Mouse (Mus musculus): ENCODE data around the gene Txnrd3.

Txnrd3 gene

DNA sequence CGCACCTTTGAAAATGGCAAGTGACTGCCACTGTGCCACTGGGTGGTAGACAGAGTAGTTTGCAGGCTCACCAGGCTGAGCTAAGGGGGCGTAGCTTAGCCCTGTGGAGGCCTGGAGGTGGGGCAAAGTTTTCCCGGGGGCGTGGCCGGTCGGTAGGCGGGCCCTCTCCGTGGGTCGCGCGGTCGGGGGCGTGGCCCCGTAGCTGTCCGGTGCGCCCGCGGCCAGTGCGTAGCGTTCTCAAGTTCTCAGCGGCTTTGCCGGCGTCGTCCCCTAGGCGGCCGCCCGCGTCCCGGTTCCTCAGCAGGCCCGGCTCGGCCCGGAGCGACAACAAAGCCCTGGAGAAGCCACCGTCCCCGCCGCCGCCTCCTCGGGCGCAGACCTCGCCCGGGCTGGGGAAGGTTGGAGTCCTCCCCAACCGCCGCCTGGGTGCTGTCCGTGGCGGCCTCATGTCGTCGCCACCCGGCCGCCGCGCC is at the start of gene Txnrd3:
Txnrd3 (plus strand) TSS at position 191 of the 473 bp plus-strand sequence.
- peaks cover 15% of the 10 kb centered on the region for H3K4me1 ChIP-seq (replicated peaks; ENCODE audit: low read depth, low read length)
- H3K27me3 ChIP-seq (ENCODE audit: insufficient read depth, low read length): no peaks in the 10 kb centered on the region
- H3K9me3 ChIP-seq (ENCODE audit: low read length): no peaks in the 10 kb centered on the region
- H3K36me3 ChIP-seq (ENCODE audit: insufficient read depth, low read length): 0 out of 2 replicates have a peak, but pooled peaks cover 4% of the 10 kb centered on the region
- peak within 1 kb of the TSS; percentile 96 for H3K4me3 ChIP-seq (replicated peaks; ENCODE audit: low read length)
- TF ChIP-seq NANOG (IDR thresholded peaks at IDR 0.05; ENCODE audit: borderline replicate concordance, low read length): no peak
- no peak for TF ChIP-seq POU5F1 (IDR thresholded peaks at IDR 0.05; ENCODE audit: borderline replicate concordance, low read length)
- TF ChIP-seq CTCF (conservative IDR thresholded peaks at IDR 0.05; ENCODE audit: low read length): no peak

DNA sequence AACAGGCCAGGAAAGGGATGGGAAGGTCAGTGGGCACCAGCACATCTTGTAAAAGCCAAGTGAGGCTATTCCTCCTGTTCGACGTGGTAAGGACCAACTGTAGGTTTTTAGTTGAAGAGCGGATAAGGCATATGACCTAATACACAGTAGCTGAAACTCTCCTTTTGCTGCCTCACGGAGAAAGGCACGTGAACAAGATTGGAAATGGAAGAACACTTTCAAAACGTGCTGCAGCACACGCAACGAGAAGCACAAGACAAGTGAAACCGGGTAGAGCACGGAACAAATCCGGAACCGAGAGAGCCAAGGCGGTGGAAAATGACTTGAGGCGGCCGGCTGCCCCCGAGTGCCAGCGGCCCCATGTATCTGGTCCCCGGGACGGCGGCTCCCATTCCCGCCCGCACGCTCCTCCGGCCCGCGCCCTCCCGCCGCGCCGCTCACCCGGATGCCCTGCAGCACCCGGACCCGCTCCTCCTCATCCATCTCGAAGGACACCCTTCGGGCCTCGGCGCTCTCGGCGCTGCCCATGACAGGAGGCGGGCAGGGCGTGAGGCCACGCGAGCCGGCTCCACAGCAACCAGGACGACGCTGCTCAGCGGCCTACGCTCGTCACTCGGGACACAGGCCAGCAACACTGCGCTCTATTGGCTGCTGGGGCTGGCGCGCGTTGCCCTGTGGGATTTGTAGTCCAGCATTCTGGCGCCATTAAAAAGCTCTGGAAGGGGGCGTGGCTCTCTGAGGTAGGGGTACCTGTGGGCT is 48.6 kb upstream of the Txnrd3 start, which contains the start of gene Chchd6:
Chchd6 (minus strand) TSS at position 635 of the 759 bp plus-strand sequence.
- no peak for TF ChIP-seq CTCF (conservative IDR thresholded peaks at IDR 0.05; ENCODE audit: low read length)
- no peak for TF ChIP-seq POU5F1 (IDR thresholded peaks at IDR 0.05; ENCODE audit: borderline replicate concordance, low read length)
- TF ChIP-seq NANOG (IDR thresholded peaks at IDR 0.05; ENCODE audit: borderline replicate concordance, low read length): no peak
- H3K4me1 ChIP-seq (replicated peaks; ENCODE audit: low read depth, low read length): peaks cover 6% of the 10 kb centered on the region
- H3K9me3 ChIP-seq (ENCODE audit: low read length): peaks cover 4% of the 10 kb centered on the region
- peaks cover 6% of the 10 kb centered on the region; the same call in 1 of the 2 replicates for H3K27me3 ChIP-seq (ENCODE audit: insufficient read depth, low read length)
- H3K36me3 ChIP-seq (ENCODE audit: insufficient read depth, low read length): no peaks in the 10 kb centered on the region
- peak within 1 kb of the TSS; percentile 88 for H3K4me3 ChIP-seq (replicated peaks; ENCODE audit: low read length)

DNA sequence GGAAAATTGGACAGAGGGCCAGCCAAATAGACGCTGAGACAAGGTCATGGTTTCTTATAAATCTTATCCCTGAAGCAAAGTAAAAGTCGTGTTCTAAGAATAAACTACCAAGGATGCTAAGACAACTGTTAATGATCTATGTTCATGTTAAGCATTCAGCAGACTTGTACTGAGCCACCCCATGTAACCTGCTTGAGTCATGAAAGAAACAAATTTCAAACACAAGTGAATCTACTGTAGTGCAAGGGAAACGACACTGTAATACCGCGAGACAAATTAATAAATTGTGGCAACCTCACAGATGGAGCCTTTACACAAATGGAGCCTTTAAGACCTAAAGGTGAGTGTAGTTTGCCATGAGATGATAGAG is 48.0 kb upstream of the Txnrd3 start:
- H3K4me3 ChIP-seq (replicated peaks; ENCODE audit: low read length): no peak overlapping the region
- peaks cover 6% of the 10 kb centered on the region for H3K4me1 ChIP-seq (replicated peaks; ENCODE audit: low read depth, low read length)
- TF ChIP-seq POU5F1 (IDR thresholded peaks at IDR 0.05; ENCODE audit: borderline replicate concordance, low read length) (no peak), CTCF (conservative IDR thresholded peaks at IDR 0.05; ENCODE audit: low read length) (no peak), NANOG (IDR thresholded peaks at IDR 0.05; ENCODE audit: borderline replicate concordance, low read length) (no peak)
- peaks cover 4% of the 10 kb centered on the region for H3K9me3 ChIP-seq (ENCODE audit: low read length)
- peaks cover 6% of the 10 kb centered on the region; the same call in 1 of the 2 replicates for H3K27me3 ChIP-seq (ENCODE audit: insufficient read depth, low read length)
- H3K36me3 ChIP-seq (ENCODE audit: insufficient read depth, low read length): no peaks in the 10 kb centered on the region

GRCm38 (mm10) chr6:89596510-89596909 is 47.3 kb upstream of the Txnrd3 start:
- Histone ChIP-seq H3K4me1 (replicated peaks; ENCODE audit: low read depth, low read length) (peaks cover 6% of the 10 kb centered on the region), H3K9me3 (ENCODE audit: low read length) (peaks cover 4% of the 10 kb centered on the region)
- TF ChIP-seq NANOG (IDR thresholded peaks at IDR 0.05; ENCODE audit: borderline replicate concordance, low read length): no peak
- no peak for TF ChIP-seq POU5F1 (IDR thresholded peaks at IDR 0.05; ENCODE audit: borderline replicate concordance, low read length)
- no peak for TF ChIP-seq CTCF (conservative IDR thresholded peaks at IDR 0.05; ENCODE audit: low read length)

GRCm38 (mm10) chr6:89606096-89606495 is 37.7 kb upstream of the Txnrd3 start:
- no peaks in the 10 kb centered on the region for H3K36me3 ChIP-seq (ENCODE audit: insufficient read depth, low read length)
- H3K27me3 ChIP-seq (ENCODE audit: insufficient read depth, low read length): no peaks in the 10 kb centered on the region
- no peak for TF ChIP-seq NANOG (IDR thresholded peaks at IDR 0.05; ENCODE audit: borderline replicate concordance, low read length)
- H3K4me3 ChIP-seq (replicated peaks; ENCODE audit: low read length): no peak overlapping the region
- H3K4me1 ChIP-seq (replicated peaks; ENCODE audit: low read depth, low read length): no peaks in the 10 kb centered on the region
- no peaks in the 10 kb centered on the region for H3K9me3 ChIP-seq (ENCODE audit: low read length)

More at GRCm38 (mm10) chr6:89596510-89596909, 47.3 kb upstream of the Txnrd3 start:
- Histone ChIP-seq H3K4me3 (replicated peaks; ENCODE audit: low read length) (no peak overlapping the region), H3K27me3 (ENCODE audit: insufficient read depth, low read length) (peaks cover 6% of the 10 kb centered on the region; the same call in 1 of the 2 replicates), H3K36me3 (ENCODE audit: insufficient read depth, low read length) (no peaks in the 10 kb centered on the region)

DNA sequence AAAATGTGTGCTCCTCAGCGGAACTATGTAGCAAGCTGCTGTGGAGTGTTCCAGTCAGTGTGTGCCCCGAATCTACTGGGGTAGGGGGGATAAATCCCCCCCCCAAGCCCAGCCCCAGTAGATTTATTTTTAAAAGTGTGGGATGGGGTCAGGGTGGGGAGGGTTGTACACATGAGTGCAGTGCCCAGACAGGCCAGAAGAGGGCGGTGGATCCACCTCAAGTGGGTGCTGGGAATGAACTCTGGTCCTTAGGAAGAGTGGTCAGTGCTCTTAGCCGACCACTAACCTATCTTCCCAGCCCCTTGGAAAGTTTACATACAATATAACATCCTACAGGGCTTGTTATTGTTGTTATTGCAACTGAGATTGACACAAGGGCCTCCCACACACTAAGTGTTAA is 35.8 kb upstream of the Txnrd3 start:
- H3K9me3 ChIP-seq (ENCODE audit: low read length): no peaks in the 10 kb centered on the region
- H3K36me3 ChIP-seq (ENCODE audit: insufficient read depth, low read length): no peaks in the 10 kb centered on the region
- TF ChIP-seq CTCF (conservative IDR thresholded peaks at IDR 0.05; ENCODE audit: low read length) (peak; percentile 67), POU5F1 (IDR thresholded peaks at IDR 0.05; ENCODE audit: borderline replicate concordance, low read length) (no peak), NANOG (IDR thresholded peaks at IDR 0.05; ENCODE audit: borderline replicate concordance, low read length) (no peak)
- H3K27me3 ChIP-seq (ENCODE audit: insufficient read depth, low read length): no peaks in the 10 kb centered on the region
- no peak overlapping the region for H3K4me3 ChIP-seq (replicated peaks; ENCODE audit: low read length)
- H3K4me1 ChIP-seq (replicated peaks; ENCODE audit: low read depth, low read length): peaks cover 5% of the 10 kb centered on the region

DNA sequence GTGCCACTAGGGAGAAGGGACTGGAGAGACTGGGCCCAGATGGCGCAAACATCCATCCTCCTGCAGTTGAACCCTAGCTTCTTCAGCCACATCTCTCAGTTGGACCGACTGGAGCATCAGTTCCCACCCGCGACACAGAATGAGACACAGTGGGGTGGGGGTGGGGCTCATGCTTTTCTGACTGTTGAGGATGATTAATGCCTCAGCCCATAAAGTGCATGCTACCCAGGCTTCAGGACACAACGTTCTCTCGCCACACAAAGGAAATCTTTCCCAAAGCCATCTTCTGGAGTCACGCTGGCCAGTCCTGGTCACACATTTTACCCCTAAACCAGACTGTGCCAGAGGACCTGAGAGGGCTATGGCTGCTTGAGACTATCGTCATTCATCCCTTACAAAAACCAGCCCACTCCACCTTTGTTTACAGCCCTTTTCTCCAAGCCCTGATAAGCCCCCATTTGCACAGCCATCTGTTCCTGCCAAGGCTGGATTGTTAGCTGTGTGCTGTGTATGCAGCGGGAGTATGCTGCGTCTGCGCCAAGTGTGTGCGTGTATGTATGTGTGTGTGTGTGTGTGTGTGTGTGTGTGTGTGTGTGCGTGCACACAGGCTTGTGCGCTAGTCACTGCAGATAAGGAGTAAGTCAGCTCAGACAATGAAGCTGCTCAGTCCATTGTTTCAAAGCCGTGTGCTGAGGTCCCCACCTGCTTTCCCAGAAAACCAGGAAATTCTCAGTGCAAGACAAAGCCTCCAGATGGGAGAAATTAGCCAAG is 30.3 kb upstream of the Txnrd3 start:
- H3K4me1 ChIP-seq (replicated peaks; ENCODE audit: low read depth, low read length): peaks cover 28% of the 10 kb centered on the region
- peak overlapping the region; percentile 26; the same call in 1 of the 2 replicates for H3K4me3 ChIP-seq (replicated peaks; ENCODE audit: low read length)
- TF ChIP-seq CTCF (conservative IDR thresholded peaks at IDR 0.05; ENCODE audit: low read length): no peak
- TF ChIP-seq POU5F1 (IDR thresholded peaks at IDR 0.05; ENCODE audit: borderline replicate concordance, low read length): no peak
- TF ChIP-seq NANOG (IDR thresholded peaks at IDR 0.05; ENCODE audit: borderline replicate concordance, low read length): no peak
- no peaks in the 10 kb centered on the region for H3K9me3 ChIP-seq (ENCODE audit: low read length)
- H3K36me3 ChIP-seq (ENCODE audit: insufficient read depth, low read length): no peaks in the 10 kb centered on the region
- peaks cover 10% of the 10 kb centered on the region for H3K27me3 ChIP-seq (ENCODE audit: insufficient read depth, low read length)

DNA sequence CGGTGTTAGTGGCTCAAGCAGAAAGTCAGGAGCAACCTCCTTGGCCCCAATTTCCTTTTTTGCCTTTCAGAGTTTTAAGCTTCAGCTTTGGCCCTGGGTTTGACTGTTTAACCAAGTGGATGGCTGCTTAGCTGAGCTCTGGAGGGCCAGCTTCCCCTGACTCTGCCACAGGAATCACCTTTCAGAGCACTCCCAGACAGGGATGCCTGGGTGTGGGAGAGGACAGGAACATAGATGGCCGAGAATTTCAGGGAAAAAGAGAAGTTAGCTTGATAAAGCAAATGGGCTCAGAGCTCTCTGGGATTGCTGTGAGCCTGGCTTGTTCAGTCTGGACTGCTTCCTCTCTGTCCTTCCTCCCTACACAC is 29.7 kb upstream of the Txnrd3 start:
- H3K27me3 ChIP-seq (ENCODE audit: insufficient read depth, low read length): peaks cover 10% of the 10 kb centered on the region
- TF ChIP-seq POU5F1 (IDR thresholded peaks at IDR 0.05; ENCODE audit: borderline replicate concordance, low read length) (no peak), CTCF (conservative IDR thresholded peaks at IDR 0.05; ENCODE audit: low read length) (no peak), NANOG (IDR thresholded peaks at IDR 0.05; ENCODE audit: borderline replicate concordance, low read length) (no peak)
- H3K36me3 ChIP-seq (ENCODE audit: insufficient read depth, low read length): no peaks in the 10 kb centered on the region
- peaks cover 28% of the 10 kb centered on the region for H3K4me1 ChIP-seq (replicated peaks; ENCODE audit: low read depth, low read length)
- H3K9me3 ChIP-seq (ENCODE audit: low read length): no peaks in the 10 kb centered on the region
- H3K4me3 ChIP-seq (replicated peaks; ENCODE audit: low read length): no peak overlapping the region
